Mouse (Mus musculus) large intestine, adult 2 months (tissue): Measurements from ENCODE around the gene Stum. TPM values are rescaled to one million over a fixed set of nuclear protein-coding genes. Genes with fewer than 3 reads are reported as not detected.
"Not testable (repeated sequence)": the region's sequence is repeated elsewhere in the genome, so short reads cannot be mapped to it uniquely, and the experiment has no call there.

ENCODE experiments used
- DNase-seq: peaks from one replicate; pipeline ENCODE4 v3.0.0-alpha.2; 2012; ENCODE audit warnings: low read depth, low spot score
- whole genome bisulfite sequencing: fragments of 180-500 bp; shearing (Covaris S2); methylation state at CpG from one replicate; pipeline ENCODE4 v1.1.7; 2018; 5-methylcytosine and 5-hydroxymethylcytosine counted together
- polyA plus RNA-seq: library from polyadenylated mRNA; depleted of rRNA; stranded (reverse); fragments of >200 nt; gene quantifications from 2 replicates; pipeline ENCODE4 v1.2.3, GENCODE M21; 2012; rRNA removed

Stum gene
- polyA plus RNA-seq, result 6.3 and 7.5 TPM in 2 replicates

DNA sequence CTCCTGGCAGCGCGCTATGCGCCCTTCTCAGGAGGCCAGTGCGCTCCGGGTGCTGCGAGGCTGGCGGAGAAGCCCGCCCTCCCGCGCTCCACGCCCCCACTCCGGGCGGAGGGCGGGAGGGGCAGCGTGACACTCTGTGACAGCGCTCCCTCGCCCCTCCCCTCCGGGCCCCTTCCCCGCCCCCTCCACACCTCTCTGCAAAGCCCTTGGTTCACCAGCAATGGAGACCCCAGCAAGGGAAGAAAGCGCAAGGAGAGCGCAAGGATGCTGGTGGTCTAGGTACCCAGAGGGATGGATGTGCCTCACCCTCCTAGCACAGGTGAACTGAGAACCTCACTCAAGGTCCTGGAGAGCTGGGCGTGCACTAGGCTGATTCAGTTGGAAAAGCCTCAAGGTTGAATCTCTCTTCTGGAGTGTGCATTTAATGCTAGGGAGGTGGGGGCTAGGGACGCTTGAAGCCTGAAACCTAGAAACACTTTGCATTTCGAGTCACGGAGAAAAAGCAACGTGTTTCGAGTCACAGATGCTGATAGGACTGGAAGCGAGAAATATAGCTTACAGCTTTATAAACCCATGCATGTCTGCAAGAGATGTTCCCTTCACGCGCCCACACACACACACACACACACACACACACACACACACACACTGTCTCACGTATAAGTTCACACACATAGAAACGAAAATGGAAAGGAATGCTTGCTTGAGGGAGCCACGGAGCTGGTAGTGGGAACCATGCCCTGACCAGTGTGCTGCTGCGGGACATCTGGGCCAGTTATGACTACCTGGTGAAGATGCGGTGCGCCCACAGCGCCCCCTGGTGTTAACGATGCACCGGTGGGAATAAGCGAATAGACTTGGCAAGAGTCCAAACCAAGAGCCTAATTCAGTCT lies at the start of gene Stum:
Gene Stum (minus strand): TSS at position 106 of the 893 bp plus-strand sequence.
- peak; percentile 21 for DNase-seq
- 4% methylated on average over 40 of the region's 40 CpGs for WGBS

DNA sequence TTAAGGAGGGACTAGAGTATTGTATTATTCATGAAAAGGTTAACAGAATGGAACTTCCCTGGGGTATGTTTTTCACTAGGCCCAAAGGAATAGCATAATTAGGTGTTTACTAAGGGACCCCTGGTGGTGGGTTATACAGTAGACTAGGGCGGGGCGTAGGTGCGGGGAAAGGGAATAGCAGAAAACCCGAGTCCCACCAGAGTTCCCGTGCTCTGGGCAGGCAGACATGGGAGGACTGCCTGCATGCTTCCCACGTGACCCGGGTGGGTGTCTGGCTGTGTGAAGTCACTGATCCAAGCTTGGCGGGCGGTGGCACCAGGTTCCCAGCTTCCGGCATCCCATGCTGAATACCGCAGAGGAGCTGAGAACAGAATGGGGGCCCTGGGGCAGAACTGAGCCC lies 49.4 kb upstream of the Stum start:
- 96% methylated on average over 11 of the region's 11 CpGs for WGBS
- DNase-seq, result no peak

GRCm38 (mm10) chr1:180530457-180531263 lies 47.4 kb upstream of the Stum start:
- WGBS, result 70% methylated on average over 8 of the region's 8 CpGs
- no peak for DNase-seq

DNA sequence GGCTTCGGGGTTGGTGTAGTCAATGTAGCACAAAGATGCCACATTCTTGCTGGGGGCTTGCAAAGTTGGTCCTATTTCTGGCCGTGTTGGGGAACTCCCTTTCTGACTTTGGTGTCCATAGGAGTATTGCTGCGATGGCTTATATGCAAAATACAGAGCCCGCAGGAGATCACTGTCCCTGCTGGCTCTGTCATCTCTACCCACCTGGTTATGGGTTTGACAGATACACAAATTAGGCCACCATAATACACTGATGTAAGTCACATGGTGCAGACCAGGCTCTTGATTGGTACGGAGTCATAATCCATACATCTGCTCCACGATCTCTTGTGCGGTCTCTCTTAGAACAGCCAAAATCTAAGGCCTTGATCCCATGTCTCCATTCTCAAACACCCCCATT lies 46.5 kb upstream of the Stum start:
- DNase-seq, result no peak
- 91% methylated on average over 7 of the region's 7 CpGs for WGBS

- 89% methylated on average over 1 of the region's 1 CpGs for WGBS
- DNase-seq, result no peak
Measured at GRCm38 (mm10) chr1:180525301-180525700, 42.0 kb upstream of the Stum start.

- no peak for DNase-seq
- 88% methylated on average over 2 of the region's 2 CpGs for WGBS
Measured at GRCm38 (mm10) chr1:180523320-180523719, 40.0 kb upstream of the Stum start.

GRCm38 (mm10) chr1:180520190-180520589 lies 36.9 kb upstream of the Stum start:
- 70% methylated on average over 7 of the region's 7 CpGs for WGBS
- no peak for DNase-seq

DNA sequence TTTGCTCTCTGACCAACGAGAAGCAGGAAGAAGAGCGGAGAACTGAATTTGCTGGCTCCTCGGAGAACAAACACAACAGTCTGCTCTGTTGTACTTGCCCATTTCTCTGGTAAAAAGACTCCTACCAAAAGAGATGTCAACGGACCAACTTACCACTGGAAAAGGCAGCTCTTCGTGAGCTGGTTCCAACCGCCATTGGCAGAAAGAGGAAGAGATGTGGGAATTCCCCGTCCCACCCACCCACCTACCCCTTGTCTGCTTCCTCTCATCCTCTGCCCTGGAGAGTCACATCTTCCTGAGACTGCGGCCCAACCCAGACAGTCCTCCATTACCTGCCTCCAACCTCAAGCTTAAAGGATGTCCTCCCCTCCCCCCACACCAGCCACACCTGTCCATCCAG lies 36.2 kb upstream of the Stum start:
- no peak for DNase-seq
- WGBS, result 82% methylated on average over 8 of the region's 8 CpGs

GRCm38 (mm10) chr1:180518899-180519298 lies 35.6 kb upstream of the Stum start:
- WGBS, result 91% methylated on average over 7 of the region's 7 CpGs

DNA sequence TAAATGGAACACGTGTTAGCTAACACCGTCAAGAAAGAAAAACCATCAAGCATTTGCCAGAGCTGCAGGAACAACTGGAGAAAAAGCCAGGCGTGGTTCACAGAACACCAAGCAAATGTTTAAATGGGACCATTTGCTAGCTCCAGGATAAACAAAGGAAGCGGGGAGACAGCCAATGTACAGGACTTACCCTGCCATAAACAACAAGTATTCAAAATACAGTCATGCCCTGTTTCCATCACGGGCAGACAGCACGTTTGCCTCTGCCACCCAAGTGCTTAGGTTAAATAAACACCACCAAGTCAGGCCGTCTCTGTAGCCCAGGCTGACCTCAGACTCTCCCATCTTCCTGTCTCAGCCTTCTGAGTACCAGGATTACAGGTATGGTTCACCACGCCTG lies 35.1 kb upstream of the Stum start:
- DNase-seq, result peak; percentile 21
- WGBS, result 24% methylated on average over 8 of the region's 8 CpGs

More at GRCm38 (mm10) chr1:180518899-180519298, 35.6 kb upstream of the Stum start:
- not testable (repeated sequence) for DNase-seq

GRCm38 (mm10) chr1:180517390-180518054 lies 34.2 kb upstream of the Stum start:
- WGBS, result 67% methylated on average over 10 of the region's 10 CpGs
- DNase-seq, result no peak

DNA sequence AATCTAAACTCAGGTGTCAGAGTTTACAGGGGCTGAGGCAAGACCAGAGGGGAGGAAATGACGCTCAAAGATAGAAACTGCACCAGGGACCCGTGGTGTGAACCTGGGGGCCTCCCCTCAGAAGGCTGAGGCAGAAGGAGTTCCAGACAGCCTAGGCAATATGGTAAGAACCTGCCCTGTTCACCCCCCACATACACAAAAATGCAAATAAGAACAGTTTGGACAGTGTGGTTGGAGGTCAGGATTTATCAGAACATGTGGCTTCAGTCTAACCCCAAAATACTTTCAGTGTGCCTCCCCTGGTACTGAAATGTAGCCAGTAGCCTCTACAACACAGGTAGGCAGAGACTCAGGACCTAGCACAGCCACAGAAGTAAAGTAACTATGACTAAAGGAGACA lies 30.8 kb upstream of the Stum start:
- DNase-seq, result no peak
- WGBS, result 74% methylated on average over 2 of the region's 2 CpGs

GRCm38 (mm10) chr1:180510879-180511278 lies 27.6 kb upstream of the Stum start:
- WGBS, result 31% methylated on average over 4 of the region's 4 CpGs
- no peak for DNase-seq

DNA sequence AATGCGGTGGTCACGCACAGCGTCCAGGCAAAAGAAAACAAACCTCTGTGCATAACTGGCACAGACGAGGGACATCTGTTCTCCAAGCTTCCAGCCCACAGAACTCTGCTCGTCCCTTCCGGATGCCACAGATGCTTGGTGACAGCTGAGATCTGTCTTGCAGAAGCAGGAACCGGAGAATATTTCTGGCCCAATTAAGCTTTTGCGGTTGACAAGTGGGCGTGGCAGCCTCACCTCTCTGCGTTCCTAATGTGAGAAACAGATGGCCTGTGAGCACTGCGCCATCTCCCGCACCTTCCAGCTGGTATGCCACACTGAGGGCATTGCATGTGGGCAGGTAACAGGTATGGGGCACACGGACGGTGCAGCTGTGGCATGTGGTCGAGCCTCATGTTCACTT lies 27.1 kb upstream of the Stum start:
- DNase-seq, result no peak
- WGBS, result 21% methylated on average over 15 of the region's 15 CpGs

- 77% methylated on average over 7 of the region's 7 CpGs for WGBS
- no peak for DNase-seq
Measured at GRCm38 (mm10) chr1:180508662-180509061, 25.4 kb upstream of the Stum start.

DNA sequence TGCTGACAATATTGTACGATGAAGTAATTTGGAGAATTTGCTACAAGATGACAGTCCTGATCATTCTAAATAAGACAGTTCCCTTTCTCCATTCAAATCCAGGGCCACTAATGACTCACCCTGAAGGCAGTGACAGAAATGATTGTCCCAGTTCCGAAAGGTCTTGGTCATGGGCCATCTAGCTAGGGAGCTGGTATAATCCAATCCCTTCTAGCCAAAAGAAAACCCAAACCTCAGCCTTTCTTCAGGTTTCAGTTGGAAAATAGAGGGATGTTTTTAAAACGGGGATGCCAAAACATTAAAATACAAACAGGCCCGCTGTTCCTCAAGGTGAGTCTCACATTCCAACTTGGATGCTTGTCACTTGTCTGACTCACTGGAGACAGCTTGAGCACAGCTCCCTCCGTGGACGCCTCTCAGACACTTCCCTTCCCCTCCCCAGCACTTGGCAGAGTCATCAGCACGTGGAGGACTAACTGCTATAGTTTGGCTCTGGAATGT lies 24.0 kb upstream of the Stum start:
- WGBS, result 65% methylated on average over 7 of the region's 7 CpGs
- no peak for DNase-seq

- DNase-seq, result no peak
- 92% methylated on average over 7 of the region's 7 CpGs for WGBS
Measured at GRCm38 (mm10) chr1:180506341-180506740, 23.0 kb upstream of the Stum start.

DNA sequence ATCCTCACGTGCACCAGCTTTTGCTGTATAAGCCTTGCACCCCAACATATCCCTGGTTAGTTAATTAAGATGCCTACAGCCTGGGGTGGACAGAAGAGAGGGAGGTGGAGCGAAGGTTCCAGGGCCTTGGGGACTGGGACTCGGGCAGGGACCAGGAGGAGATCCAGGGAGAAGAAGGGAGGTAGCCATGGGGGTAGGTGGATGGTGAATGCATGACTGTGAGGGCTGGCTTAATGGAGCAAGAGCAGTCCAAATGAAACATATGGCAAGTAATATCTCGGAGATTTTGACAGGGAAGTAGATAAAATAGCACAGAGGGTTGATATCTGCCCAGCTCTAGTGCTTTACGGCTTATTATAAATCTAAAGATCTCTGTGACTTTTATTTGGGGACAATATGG lies 21.6 kb upstream of the Stum start:
- 80% methylated on average over 5 of the region's 5 CpGs for WGBS
- DNase-seq, result no peak

DNA sequence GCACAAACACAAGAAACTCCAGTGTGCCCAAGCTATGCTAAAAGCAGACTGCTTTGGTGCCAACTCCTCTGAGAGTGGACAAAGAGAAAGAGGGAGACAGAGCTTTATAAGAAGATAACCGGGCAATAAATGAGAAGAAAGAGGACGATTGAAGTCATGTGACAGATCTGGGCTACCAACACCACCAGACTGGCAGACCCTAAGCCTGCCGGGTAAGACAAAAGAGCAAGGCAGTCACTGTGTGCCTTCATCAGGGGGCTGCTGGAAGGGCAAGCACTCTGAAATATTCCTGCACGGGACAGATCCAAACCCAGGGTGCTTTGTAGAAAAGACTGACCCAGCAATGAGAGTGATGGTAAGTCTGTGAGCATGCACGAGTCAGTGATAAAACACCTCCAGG lies 20.2 kb upstream of the Stum start:
- no peak for DNase-seq
- WGBS, result 52% methylated on average over 5 of the region's 5 CpGs

GRCm38 (mm10) chr1:180502566-180502965 lies 19.3 kb upstream of the Stum start:
- DNase-seq, result peak; percentile 40
- 28% methylated on average over 4 of the region's 4 CpGs for WGBS
